Mouse (Mus musculus): ENCODE measurements around the gene Ptk7.

DNA sequence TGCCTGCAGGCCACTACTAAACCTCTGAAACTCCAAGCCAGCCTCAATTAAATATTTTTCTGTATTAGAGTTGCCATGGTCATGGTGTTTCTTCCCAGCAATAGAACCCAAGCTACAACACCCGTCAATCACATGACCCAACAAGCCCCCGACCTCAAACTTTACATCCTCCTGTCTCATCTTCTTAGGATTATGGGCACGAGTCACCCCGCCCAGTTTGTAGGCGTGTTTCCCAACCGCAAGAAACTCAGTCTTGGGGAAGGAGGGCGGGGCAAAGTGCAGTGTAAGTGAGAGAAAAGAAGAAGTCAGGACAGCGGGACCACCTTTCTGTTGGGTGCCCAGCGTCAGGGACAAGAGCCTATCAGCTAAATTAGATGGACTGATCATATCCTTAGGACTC lies 41.1 kb downstream of the Ptk7 start:
- TF ChIP-seq ZKSCAN1 (IDR thresholded peaks at IDR 0.05; ENCODE audit: borderline replicate concordance, low read depth, low read length): no peak
- TF ChIP-seq EP300 (IDR thresholded peaks at IDR 0.05; ENCODE audit: low read length): no peak
- TF ChIP-seq MAX (IDR thresholded peaks at IDR 0.05; ENCODE audit: low read length): no peak
- no peak for TF ChIP-seq USF1 (IDR thresholded peaks at IDR 0.05; ENCODE audit: low read depth, low read length)
- TF ChIP-seq CTCF (conservative IDR thresholded peaks at IDR 0.05 in 1 of 2, IDR thresholded peaks at IDR 0.05 in 1 of 2; ENCODE audit: low read depth in 2 of 2, low read length in 2 of 2): no peak
- TF ChIP-seq MEF2A (IDR thresholded peaks at IDR 0.05; ENCODE audit: borderline replicate concordance, low read depth, low read length): no peak
- TF ChIP-seq ZMIZ1 (IDR thresholded peaks at IDR 0.05; ENCODE audit: low read depth, low read length): no peak
- no peak for TF ChIP-seq USF2 (conservative IDR thresholded peaks at IDR 0.05; ENCODE audit: low read depth, low read length)
- no peak for TF ChIP-seq GABPA (IDR thresholded peaks at IDR 0.05; ENCODE audit: insufficient replicate concordance, low read depth, low read length)
- TF ChIP-seq MAZ (IDR thresholded peaks at IDR 0.05; ENCODE audit: low read depth, low read length): no peak
- TF ChIP-seq POLR2A (IDR thresholded peaks at IDR 0.05; ENCODE audit: low read depth, low read length): no peak
